Mouse (Mus musculus): ENCODE measurements around the gene Nudt8.
"Not testable (repeated sequence)": the region's sequence is repeated elsewhere in the genome, so short reads cannot be mapped to it uniquely, and the experiment has no call there.

Gene Nudt8

GRCm38 (mm10) chr19:4017921-4018587 is 17.7 kb downstream of the Nudt8 start:
- no peak for DNase-seq

GRCm38 (mm10) chr19:4018743-4019583 is 18.6 kb downstream of the Nudt8 start:
- DNase-seq: peak; percentile 83 to 89

GRCm38 (mm10) chr19:4023185-4023584 is 22.8 kb downstream of the Nudt8 start:
- no peak for DNase-seq

GRCm38 (mm10) chr19:4027576-4027975 is 27.2 kb downstream of the Nudt8 start:
- DNase-seq: no peak

- no peak for DNase-seq
These were observed 32.3 kb downstream of the Nudt8 start for GRCm38 (mm10) chr19:4032668-4033067.

GRCm38 (mm10) chr19:4033298-4033697 is 32.9 kb downstream of the Nudt8 start:
- no peak for DNase-seq

GRCm38 (mm10) chr19:4033742-4034141 is 33.4 kb downstream of the Nudt8 start:
- no peak for DNase-seq

GRCm38 (mm10) chr19:4036327-4037045 is 36.1 kb downstream of the Nudt8 start:
- no peak for DNase-seq

GRCm38 (mm10) chr19:4037154-4037787 is 36.9 kb downstream of the Nudt8 start:
- DNase-seq: not testable (repeated sequence)

GRCm38 (mm10) chr19:4037788-4038232 is 37.4 kb downstream of the Nudt8 start, which contains the start of gene Gstp1:
Gene Gstp1 (minus strand): TSS chr19:4037985.
- DNase-seq: peak; percentile 91 to 93

- not testable (repeated sequence) for DNase-seq
These were observed 40.6 kb downstream of the Nudt8 start for GRCm38 (mm10) chr19:4040941-4041340.

- not testable (repeated sequence) for DNase-seq
These were observed 41.1 kb downstream of the Nudt8 start for GRCm38 (mm10) chr19:4041500-4041899.

- DNase-seq: peak; percentile 31 to 59
These were observed 41.7 kb downstream of the Nudt8 start for GRCm38 (mm10) chr19:4042124-4042523.

GRCm38 (mm10) chr19:4044109-4044508 is 43.7 kb downstream of the Nudt8 start:
- not testable (repeated sequence) for DNase-seq

- peak; percentile 79 to 86 for DNase-seq
These were observed 45.8 kb downstream of the Nudt8 start, which contains the start of gene Gstp2 for GRCm38 (mm10) chr19:4045966-4046865. Gene Gstp2 (minus strand): TSS chr19:4046023.

- no peak for DNase-seq
These were observed 46.5 kb downstream of the Nudt8 start for GRCm38 (mm10) chr19:4046866-4047254.

- DNase-seq: peak; percentile 92
These were observed 47.5 kb downstream of the Nudt8 start for GRCm38 (mm10) chr19:4047859-4048258.

GRCm38 (mm10) chr19:4049069-4049468 is 48.7 kb downstream of the Nudt8 start:
- not testable (repeated sequence) for DNase-seq

GRCm38 (mm10) chr19:4051016-4051415 is 50.6 kb downstream of the Nudt8 start:
- no peak for DNase-seq

Measured in kidney, postnatal 4 days (tissue).